Mouse (Mus musculus) CH12.LX (cell line): ENCODE measurements at regions not wholly inside any gene's neighbourhood (a gene's known extent, or its start where the extent isn't known, plus 50 kb on each side); places are given as distances from the start of the nearest gene placed in this dataset.

Experiments used
- CHD1 ChIP-seq: IDR thresholded peaks from 2 replicates; pipeline ENCODE4 v1.6.1; 2012; ENCODE audit warnings: low read depth, low read length, improper control_type of control experiment, inconsistent platforms
- CTCF ChIP-seq, 2 experiments: IDR thresholded peaks in 1 of 2; conservative IDR thresholded peaks in 1 of 2; 2 replicates each; pipeline ENCODE4 v1.5.1; 2011 to 2012; ENCODE audit warnings: low read depth in 2 of 2, low read length in 2 of 2, improper control_type of control experiment in 1 of 2, inconsistent platforms in 1 of 2, mild to moderate bottlenecking in 1 of 2, moderate library complexity in 1 of 2
- EP300 ChIP-seq: IDR thresholded peaks from 2 replicates; pipeline ENCODE4 v1.6.1; 2011; ENCODE audit warnings: low read length, improper control_type of control experiment
- ETS1 ChIP-seq: conservative IDR thresholded peaks from 2 replicates; pipeline ENCODE4 v1.6.1; 2012; ENCODE audit warnings: low read depth, mild to moderate bottlenecking, inconsistent platforms, low read length, improper control_type of control experiment, moderate library complexity
- MAFK ChIP-seq: IDR thresholded peaks from 2 replicates; pipeline ENCODE4 v1.6.1; 2011; ENCODE audit warnings: low read length, improper control_type of control experiment; ENCODE audit not compliant: insufficient replicate concordance
- MAX ChIP-seq: IDR thresholded peaks from 2 replicates; pipeline ENCODE4 v1.6.1; 2011; ENCODE audit warnings: low read length, improper control_type of control experiment
- RCOR1 ChIP-seq: conservative IDR thresholded peaks from 2 replicates; pipeline ENCODE4 v1.6.1; 2012; ENCODE audit warnings: low read depth, mild to moderate bottlenecking, inconsistent platforms, low read length, improper control_type of control experiment
- UBTF ChIP-seq: IDR thresholded peaks from 2 replicates; pipeline ENCODE4 v1.6.1; 2012; ENCODE audit warnings: low read depth, mild to moderate bottlenecking, inconsistent platforms, low read length, improper control_type of control experiment, moderate library complexity
- USF1 ChIP-seq: IDR thresholded peaks from 2 replicates; pipeline ENCODE4 v1.6.1; 2014; ENCODE audit warnings: low read depth, mild to moderate bottlenecking, inconsistent platforms, low read length, improper control_type of control experiment

GRCm38 (mm10) chr13:78602211-78602860, 402.8 kb upstream of the Nr2f1 start:
- TF ChIP-seq CHD1, result no peak
- no peak for TF ChIP-seq CTCF (conservative IDR thresholded peaks at IDR 0.05 in 1 of 2, IDR thresholded peaks at IDR 0.05 in 1 of 2; ENCODE audit: low read depth in 2 of 2, low read length in 2 of 2)
- no peak for TF ChIP-seq RCOR1
- no peak for TF ChIP-seq UBTF
- no peak for TF ChIP-seq EP300
- TF ChIP-seq ETS1, result no peak
- TF ChIP-seq MAX, result no peak
- no peak for TF ChIP-seq MAFK
- no peak for TF ChIP-seq USF1
